Mouse (Mus musculus): ENCODE results near the gene Pfkl.
"Not testable (repeated sequence)": the region's sequence is repeated elsewhere in the genome, so short reads cannot be mapped to it uniquely, and the experiment has no call there.

The Pfkl gene

DNA sequence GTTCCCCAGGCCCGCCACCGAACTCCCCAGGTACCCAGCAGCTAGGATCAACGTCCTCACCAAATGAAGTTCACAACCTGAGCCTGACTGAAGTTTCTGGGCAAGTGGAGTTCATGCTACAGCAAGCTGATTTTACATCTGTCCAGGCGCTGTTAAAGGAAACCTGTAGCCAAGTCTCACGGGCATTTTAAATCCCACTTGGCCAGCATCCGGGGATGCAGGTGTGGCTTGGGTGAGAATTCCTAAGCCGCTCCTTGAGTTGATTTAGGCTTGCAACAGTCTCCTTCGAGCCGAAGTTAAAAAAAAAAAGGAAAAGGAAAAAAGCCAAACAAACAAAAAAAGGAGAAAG, at the start of gene Pfkl:
Gene Pfkl (minus strand): TSS at position 139 of the 349 bp plus-strand sequence.
- in situ Hi-C loops (cut with MseI, MboI), result no loop called here

DNA sequence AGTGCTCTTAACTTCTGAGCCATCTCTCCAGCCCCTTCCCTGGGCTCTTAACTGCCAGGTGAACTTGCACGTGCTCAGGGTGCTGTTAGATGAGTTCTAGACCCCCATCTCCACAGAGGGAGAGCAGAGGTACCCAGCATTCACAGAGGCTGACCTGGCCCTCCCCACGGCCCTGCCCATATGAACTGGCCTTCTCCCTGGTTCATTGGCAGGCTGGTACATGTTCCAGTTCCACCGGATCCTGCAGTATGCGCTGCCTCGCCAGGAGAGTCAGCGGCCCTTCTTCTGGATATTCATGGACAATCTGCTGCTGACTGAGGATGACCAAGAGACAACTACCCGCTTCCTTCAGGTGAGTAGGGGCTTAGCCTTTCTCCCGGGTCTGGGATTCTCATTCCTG, 47.2 kb upstream of the Pfkl start:
- in situ Hi-C loops (cut with MseI, MboI), result no loop called here

DNA sequence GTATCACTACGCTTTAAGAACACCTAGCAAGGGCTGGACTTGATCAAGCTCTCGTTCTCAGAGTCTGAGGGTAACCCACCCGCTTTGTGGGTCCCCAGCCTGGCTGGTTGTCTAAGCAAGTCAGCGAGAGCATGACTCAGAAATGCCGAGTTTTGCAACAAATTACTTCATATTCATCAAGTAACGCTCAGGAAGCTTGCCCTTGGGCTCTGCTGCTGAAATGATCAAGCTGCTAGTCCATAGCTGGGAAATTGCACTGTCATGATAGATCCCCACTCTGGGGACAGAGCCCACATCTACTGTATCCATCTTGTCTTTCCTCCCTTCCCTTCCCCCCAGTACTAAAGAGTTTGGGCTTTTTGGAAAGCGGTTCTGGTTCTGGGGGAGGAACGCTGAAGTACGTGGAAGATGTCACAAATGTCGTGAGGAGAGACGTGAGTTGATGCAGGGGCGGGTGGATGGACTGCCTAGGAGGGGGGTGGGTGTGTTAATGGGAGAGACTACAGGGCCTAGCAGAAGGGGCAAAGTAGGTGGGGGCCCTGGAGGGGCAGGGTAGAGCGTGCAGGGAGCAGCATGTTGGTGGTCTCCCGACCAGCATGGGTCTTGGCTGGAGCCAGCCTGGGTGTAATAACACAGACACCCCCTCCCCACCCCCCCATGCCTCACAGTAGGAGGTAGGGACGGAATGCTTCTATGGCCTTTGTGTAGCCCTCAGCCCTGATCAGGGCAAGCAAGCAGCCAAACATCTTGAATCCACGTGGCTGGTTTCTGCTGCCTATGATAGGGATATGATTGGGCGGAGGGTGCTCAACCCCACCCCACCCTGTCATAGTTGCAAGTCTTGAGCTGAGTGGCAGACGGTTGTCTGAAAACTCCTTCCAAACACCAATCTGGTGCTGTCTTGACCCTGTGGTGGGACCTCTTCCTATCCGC, 45.0 kb upstream of the Pfkl start:
- in situ Hi-C loops (cut with MseI, MboI), result no loop called here

DNA sequence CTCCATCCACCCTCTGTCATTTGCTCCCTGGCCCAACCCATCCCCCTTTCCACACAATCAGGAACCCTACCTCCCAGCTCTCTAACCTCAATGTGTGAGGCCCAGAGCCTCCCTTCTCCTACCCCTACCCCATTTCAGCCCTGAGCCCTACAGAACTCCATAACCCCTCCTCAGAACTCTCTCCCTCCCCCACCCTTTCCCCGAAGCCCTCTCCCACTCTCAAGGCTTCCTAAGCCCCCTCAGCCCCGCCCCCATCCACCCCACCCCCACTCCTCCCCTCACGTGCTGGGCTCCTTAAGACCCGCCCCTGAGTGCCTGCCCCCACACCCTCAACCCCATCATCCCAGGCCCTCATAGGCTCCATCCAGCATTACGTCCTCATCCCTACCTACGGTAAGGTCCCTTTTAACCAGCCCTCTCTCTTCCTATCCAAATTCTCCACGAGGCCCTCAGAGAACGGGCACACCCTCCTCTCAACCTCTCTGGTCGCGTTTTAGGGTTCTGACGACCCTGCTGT, 39.7 kb upstream of the Pfkl start:
- in situ Hi-C loops (cut with MseI, MboI), result no loop called here

DNA sequence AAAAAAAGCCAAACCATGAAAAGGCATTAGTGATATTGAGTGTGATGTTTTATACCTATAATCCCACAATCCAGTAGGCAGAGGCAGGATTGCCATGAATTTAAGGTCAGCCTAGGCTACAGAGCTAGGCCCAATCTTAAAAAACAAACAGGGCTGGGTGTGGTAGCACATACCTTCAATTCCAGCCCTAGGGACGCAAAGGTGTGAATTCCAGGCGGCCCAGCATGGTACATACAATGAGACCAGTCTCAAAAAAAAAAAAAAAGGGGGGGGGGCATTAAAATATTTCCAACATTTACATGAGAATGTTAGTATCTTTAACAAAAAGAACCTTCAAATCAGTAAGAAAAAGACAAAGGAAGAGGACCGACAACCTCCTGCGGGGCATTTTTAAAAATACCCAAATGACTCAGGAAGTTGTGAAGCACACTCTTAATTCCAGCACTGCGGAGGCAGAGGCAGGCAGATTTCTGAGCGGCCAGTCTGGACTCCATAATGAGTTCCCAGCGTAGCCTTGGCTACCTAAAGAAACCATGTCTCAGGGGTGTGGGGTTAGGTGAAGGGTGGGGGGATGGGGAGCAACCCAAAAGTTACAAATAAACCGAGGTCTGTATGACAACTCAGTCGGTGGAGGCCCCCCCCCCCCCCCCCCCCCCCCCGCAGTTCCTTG, 38.3 kb upstream of the Pfkl start:
- in situ Hi-C loops (cut with MseI, MboI), result no loop called here

DNA sequence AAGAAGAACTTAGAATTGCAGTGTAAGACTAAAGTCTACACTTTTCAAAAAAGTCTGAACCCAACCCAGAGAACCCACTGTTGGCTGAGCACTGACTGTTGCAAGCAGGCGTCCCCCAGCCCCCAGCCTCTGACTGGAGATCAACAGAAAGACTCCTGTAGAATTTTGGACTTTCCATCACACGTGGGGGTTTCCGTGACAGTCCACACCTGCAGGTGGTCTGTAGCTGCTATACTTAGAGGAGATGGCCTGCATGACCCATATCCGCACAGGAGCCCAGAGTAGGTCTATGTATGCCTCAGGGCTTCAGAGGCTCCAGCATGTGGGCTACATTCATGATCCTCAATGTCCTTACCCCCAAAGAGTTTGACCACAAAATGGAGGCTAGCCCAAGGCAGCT, 36.5 kb upstream of the Pfkl start:
- in situ Hi-C loops (cut with MseI, MboI), result no loop called here

DNA sequence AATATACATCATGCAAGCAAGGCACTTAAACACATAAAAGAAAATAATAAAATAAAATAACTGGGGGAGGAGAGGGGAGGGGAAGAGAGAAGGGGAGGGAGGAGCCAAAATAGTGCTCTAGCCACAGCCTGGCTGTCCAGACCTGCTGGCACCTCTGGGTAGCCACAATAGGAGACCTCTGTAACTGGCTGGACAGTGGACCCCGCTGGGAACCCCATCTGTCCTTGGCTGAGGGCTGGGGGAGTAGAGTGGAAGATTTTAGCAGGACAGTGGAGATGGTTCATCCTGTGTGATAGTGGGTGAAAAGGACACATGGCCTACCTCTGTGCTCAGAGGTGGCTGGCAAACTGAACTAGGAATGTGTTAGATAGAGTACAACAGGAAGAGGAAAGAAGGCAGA, 34.6 kb upstream of the Pfkl start:
- in situ Hi-C loops (cut with MseI, MboI), result no loop called here

DNA sequence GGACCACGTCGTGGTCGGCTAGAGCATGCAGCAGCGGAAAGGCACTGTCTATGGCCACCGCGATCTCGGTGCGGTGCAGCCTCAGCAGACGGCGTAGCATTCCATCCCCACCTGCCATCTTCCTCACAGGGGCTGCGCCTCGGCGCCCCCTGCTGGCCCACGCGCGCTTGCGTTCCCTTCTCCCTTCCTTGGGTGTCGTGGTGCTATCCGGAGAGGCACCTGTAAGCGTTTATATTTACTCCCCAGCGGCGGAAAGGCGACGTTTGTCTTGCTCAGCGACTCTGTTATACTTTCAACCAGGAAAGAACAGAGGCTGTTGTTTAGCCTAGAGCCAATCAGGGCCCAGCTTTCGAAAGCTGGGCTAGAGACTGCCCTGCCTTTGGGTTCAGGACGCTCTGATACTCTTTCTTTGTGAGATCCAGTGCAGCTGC, 33.5 kb upstream of the Pfkl start, which contains the start of gene Aire:
Gene Aire (minus strand): TSS at position 205 of the 431 bp plus-strand sequence.
- in situ Hi-C loops (cut with MseI, MboI), result no loop called here

DNA sequence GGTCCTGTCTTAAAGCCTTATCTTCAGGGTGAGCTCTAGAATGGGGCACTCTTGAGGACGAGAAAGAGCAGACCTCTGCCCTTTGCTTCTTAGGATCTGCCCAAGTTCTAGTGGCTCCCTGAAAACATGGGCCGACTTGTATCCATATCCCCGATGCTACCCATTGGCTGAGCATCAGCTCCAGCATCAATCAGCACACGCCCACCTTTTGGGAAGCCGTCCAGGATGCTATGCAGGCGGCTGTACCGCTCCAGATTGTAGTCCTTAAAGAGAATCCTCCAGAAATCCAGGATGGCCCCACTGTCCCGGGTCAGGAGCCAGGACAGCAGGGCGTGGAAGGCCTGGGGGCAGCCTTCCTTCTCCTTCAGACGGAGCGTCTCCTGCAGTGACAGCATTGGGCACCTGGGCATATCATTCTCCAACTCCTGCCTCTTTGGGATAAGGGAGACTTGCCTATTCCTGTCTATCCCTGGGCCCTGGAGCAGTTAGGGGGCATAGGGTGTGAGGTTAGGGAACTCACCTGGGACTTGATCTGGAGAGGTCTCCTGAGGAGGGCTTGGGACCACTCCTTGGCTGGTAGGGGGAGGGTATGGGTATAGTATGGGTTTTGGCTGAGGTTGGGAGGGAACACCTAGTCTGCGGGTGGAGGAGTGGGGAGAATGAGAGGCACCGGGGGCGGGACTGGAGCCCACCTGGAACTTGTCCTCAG, 33.0 kb upstream of the Pfkl start:
- in situ Hi-C loops (cut with MseI, MboI), result no loop called here

DNA sequence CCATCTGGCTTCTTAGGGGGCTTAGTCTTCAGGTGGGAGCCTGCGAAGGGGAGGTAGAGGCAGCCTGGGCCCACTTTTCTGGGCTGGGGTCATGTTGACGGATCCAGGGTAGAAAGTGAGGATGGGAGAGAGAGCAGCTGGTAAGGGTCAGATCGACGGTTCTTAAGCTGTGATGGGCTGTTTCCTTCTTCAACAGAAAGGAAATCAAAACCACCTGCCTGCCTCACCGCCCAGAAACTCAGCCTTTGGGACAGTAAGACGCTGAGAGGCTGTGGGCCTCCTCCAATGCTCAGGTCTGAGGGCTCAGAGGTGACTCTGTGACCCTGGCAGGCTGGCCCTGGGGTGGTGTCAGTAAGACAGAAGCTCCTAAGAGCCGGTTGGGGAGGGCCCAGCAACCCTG, 32.2 kb upstream of the Pfkl start:
- in situ Hi-C loops (cut with MseI, MboI), result no loop called here

DNA sequence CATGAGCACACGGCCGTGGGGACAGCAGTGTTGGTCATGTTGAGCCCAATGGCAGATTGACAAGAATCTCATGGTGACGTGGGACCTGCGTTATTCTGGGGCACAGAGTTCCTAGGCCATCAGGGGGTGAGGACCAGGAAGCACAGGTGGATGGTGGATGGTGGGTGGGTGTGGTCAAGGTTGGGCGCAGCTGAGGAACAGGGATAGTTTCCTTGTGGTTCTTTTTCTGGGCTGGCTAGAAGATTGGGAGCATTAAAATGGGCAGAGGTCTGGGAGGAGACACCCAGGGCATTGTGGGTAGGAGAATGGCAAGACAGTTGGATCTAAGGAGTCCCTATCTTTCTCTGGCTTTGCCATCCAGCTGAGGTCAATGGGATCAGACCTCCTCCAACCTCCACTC, 31.8 kb upstream of the Pfkl start, which contains the start of gene Dnmt3l:
Gene Dnmt3l (plus strand): TSS at position 301 of the 400 bp plus-strand sequence.
- in situ Hi-C loops (cut with MseI, MboI), result no loop called here

DNA sequence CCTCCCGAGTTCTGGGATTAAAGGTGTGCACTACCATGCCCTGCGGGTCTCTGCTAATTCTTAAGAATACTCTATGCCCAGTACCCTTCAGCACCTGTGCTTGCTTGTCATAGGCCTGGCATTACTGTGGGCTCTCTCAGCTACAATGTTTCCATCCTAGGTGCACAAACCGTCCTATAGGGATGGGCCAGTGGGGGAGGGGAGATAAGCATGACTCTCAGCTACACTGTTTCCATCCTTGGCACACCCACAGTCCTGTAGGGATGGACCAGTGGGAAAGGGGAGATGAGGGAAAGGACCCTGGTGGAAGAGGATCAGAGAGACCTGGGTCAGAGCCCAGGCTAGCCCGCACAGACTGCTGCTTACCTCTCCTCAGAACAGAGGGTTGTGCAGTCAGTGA, 27.3 kb upstream of the Pfkl start:
- in situ Hi-C loops (cut with MseI, MboI), result no loop called here

DNA sequence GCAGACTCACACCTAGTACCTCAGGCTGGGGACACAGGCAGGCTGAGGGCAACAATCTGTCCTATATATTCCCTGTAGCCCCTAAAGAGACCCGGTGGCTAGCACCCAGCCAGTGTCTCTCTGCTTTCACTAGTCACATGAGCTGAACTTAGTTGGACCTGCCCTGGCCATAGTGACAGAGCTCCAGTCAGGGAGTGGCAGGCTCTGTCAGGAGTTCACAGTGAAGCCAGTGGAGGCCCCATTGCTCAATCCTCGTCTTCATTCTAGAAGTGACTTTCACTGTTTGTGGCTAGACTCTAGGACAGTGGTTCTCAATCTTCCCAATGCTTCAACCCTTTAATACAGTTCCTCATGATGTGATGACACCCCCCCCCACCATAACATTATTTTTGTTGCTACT, 22.1 kb upstream of the Pfkl start:
- in situ Hi-C loops (cut with MseI, MboI), result no loop called here

DNA sequence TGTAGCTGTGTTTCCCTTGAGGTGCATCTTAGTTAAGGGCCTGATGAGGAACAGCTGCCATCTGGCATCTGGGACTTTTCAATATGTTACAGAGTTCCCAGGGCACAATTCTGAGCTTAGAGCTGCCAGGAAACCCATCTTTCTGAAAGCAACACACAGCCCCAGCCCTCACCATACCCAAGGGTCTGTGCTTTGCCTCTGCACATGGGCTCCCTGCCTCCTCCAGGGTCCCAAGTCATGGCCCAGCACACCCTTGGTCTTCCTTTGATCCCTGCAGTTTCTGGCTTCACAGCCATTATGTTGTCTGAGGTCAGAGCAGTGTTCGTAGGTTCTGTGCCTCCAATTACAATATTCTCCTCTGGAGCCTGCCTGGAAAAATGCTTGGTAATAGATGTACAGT, 19.2 kb upstream of the Pfkl start:
- in situ Hi-C loops (cut with MseI, MboI), result loop anchor here (5.0 kb wide), 1 partner anchor 133 kb away; no protein-coding TSS in a partner anchor

DNA sequence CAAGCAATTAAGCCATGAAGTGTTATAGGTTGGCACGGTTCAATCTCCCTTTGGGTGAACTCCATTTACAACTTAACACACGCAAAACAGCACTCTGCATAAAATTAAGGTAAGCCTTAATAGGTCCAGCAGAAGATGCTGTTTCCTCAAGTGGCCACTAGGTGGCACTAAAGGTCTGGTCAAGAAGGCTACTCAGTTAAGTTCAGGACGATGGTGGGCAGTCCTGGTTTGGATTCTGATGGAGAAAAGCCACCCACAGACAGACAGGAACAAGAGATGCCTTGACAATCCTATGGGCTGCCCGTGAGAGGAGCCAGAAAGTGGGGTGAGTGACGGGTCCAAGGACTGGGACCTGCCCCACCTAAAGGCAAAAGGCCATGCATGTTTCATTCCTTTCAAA, 18.2 kb upstream of the Pfkl start:
- in situ Hi-C loops (cut with MseI, MboI), result loop anchor here (5.0 kb wide), 1 partner anchor 134 kb away; no protein-coding TSS in a partner anchor

DNA sequence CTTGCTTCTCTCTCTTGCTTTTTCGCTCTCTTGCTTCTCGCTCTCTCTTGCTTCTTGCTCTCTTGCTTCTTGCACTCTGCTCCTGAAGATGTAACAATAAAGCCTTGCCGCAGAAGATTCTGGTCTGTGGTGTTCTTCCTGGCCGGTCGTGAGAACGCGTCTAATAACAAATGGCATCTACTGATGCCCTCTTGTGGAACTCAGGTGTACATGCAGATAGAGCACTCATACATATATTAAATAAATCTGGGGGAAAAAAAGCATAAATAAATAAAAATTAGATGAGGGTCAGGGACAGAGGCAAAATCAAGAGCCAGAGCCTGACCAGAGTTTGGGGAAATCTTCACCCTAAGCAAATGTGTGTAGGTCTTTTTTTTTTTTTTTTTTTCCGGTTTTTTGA, 15.6 kb upstream of the Pfkl start:
- in situ Hi-C loops (cut with MseI, MboI), result loop anchor here (5.0 kb wide), 1 partner anchor 137 kb away; no protein-coding TSS in a partner anchor

DNA sequence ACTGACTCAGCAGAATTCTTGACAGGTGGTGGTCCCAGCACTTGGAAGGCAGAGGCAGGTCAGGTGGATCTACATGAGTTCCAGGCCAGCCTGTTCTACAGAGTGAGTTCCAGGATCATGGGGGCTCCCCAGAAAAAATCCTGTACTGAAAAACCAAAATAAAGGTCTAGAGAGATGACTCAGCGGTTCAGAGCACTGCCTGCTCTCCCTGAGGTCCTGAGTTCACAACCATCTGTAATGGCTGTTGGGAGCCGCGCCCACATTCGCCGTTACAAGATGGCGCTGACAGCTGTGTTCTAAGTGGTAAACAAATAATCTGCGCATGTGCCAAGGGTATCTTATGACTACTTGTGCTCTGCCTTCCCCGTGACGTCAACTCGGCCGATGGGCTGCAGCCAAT, 10.1 kb upstream of the Pfkl start:
- in situ Hi-C loops (cut with MseI, MboI), result not testable (repeated sequence)

DNA sequence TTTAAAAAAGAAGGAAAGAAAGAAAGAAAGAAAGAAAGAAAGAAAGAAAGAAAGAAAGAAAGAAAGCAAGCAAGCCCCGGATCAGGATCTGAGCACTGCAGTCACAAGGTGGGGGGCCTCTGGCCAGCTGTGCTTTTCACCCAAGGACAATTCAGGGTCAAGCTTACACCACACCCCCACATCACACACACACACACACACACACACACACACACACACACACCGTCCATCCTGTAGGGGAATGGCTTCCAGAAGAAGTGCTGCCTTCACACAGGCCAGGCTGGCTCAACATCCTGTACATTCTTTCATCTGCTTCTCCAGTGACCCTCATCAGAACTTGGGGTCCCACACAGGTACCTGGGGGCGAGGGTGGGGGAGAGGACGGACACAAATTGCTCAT, 9.4 kb upstream of the Pfkl start:
- in situ Hi-C loops (cut with MseI, MboI), result no loop called here

DNA sequence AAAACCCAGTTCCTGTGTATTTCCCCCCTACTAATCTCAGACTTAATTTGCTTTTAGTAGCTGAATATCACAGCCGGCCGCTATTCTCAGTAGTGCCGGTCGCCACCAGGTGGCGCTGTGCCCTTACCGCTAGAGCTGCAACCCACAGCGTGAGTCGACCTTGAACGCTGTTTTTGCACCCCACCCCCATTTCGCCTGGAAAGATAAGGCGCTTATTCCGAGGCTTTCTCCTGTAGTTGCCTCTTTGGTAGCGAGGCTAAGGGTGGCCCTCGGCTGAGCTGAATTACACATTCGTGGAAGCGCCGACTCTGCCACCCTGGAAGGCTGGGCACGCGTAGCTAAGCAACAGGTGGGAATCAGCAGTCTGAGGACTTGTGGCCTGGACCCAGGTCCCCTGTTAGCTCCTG, 8.9 kb upstream of the Pfkl start:
- in situ Hi-C loops (cut with MseI, MboI), result no loop called here

DNA sequence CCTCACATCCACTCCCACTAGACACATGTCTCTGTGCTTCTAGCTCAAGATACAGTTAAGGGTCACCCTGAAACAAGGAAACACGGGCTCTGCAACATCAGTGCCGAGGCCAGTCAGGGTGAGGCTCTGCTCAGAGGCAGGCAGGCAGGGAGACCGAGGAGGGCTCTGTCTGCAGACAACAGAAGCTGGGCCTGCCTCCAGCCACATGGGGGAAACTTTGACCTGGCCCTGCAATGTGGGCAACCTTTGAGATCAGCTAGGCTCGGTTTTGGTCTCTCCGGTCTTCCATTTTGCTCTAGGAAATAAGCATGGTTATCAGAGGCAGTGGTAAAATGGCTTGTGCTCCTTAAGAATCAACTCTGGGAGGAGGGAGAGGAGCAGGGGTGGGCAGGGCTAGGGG, 6.5 kb upstream of the Pfkl start:
- in situ Hi-C loops (cut with MseI, MboI), result no loop called here

DNA sequence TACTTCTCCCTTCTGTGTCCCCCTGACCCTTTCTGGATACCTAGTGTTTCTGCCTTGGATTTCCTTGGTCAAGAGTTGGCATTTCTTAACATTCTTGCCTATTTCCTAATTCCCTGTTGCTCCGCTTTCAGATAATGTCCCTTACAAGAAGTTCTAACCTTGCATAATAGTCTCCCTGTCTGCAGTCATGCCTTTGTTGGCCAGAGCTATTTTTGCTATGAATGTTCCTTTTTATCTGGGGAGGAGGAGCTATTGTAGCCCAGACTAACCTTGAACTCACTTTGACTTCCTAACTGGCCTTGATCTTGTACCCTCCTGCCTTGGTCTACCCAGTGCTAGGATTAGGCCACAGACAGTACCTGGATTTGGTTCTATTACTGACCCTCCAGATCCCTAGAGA, 5.6 kb upstream of the Pfkl start:
- in situ Hi-C loops (cut with MseI, MboI), result no loop called here

Data from mouse trophoblast stem cell (cell line).